Mouse (Mus musculus) embryonic facial prominence, embryonic 10.5 days (tissue): ENCODE measurements at regions not wholly inside any gene's neighbourhood (a gene's known extent, or its start where the extent isn't known, plus 50 kb on each side); places are given as distances from the start of the nearest gene placed in this dataset.

Source experiments
- DNase-seq: peaks from one replicate; pipeline ENCODE4 v3.0.0-alpha.2; 2017; ENCODE audit warnings: low spot score
- H3K27ac ChIP-seq: fragments of 300-500 bp; sonication (generic); replicated peaks from 2 replicates; pipeline ENCODE4 v1.5.1; 2016; ENCODE audit warnings: mild to moderate bottlenecking
- H3K27me3 ChIP-seq: fragments of 300-500 bp; sonication (generic); replicated peaks from 2 replicates; pipeline ENCODE4 v1.6.1; 2016; ENCODE audit warnings: low read depth, mild to moderate bottlenecking; ENCODE audit not compliant: poor library complexity, severe bottlenecking
- H3K36me3 ChIP-seq: fragments of 300-500 bp; sonication (generic); replicated peaks from 2 replicates; pipeline ENCODE4 v1.6.1; 2016; ENCODE audit warnings: mild to moderate bottlenecking, moderate library complexity
- H3K4me1 ChIP-seq: fragments of 300-500 bp; sonication (generic); 2 replicates; pipeline ENCODE4 v1.6.1; 2016
- H3K4me3 ChIP-seq: fragments of 300-500 bp; sonication (generic); 2 replicates; pipeline ENCODE4 v1.5.1; 2016; ENCODE audit warnings: mild to moderate bottlenecking, moderate library complexity
- H3K9me3 ChIP-seq: fragments of 300-500 bp; sonication (generic); 2 replicates; pipeline ENCODE4 v1.6.1; 2016; ENCODE audit warnings: mild to moderate bottlenecking
- WGBS: fragments of 180-500 bp; shearing (Covaris S2); methylation state at CpG from one replicate; pipeline ENCODE4 v1.1.7; 2016; 5-methylcytosine and 5-hydroxymethylcytosine counted together

DNA sequence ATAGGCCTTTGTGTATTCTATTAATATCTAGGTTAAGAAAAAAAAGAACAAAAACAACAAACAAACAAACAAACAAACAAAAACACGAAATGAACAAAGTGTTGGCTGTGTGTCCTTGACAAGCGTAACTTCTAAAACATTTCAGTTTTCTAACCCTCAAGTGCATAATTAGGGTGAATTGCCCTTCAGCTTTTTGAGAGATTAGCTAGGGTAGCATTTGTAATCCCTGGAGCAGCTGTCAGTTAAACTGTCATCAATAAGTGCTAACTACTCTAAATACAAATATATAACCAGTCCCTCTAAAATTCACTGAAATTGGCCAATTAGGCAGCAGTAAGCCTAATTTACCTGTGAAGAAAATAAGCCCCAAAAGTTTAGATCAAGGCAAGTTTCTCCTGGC is 467.6 kb downstream of the Gabrg2 start:
- Histone ChIP-seq H3K4me1 (0 out of 2 replicates have a peak, but pooled peaks cover 3% of the 10 kb centered on the region), H3K9me3 (no peaks in the 10 kb centered on the region), H3K27me3 (no peaks in the 10 kb centered on the region), H3K27ac (no peak overlapping the region), H3K36me3 (no peaks in the 10 kb centered on the region), H3K4me3 (no peak overlapping the region)
- WGBS: 67% methylated on average over 2 of the region's 2 CpGs
- DNase-seq: no peak

- no peak overlapping the region for H3K27ac ChIP-seq
- H3K9me3 ChIP-seq: no peaks in the 10 kb centered on the region
- DNase-seq: no peak
- no peaks in the 10 kb centered on the region for H3K36me3 ChIP-seq
- 73% methylated on average over 7 of the region's 7 CpGs for WGBS
- H3K4me3 ChIP-seq: no peak overlapping the region
- no peaks in the 10 kb centered on the region for H3K27me3 ChIP-seq
- 0 out of 2 replicates have a peak, but pooled peaks cover 3% of the 10 kb centered on the region for H3K4me1 ChIP-seq
Observed at GRCm38 (mm10) chr11:41531971-41532896, 468.4 kb downstream of the Gabrg2 start.

- no peaks in the 10 kb centered on the region for H3K4me1 ChIP-seq
- no peaks in the 10 kb centered on the region for H3K36me3 ChIP-seq
- no peaks in the 10 kb centered on the region for H3K9me3 ChIP-seq
- WGBS: 94% methylated on average over 5 of the region's 5 CpGs
- no peak overlapping the region for H3K27ac ChIP-seq
- no peak overlapping the region for H3K4me3 ChIP-seq
- no peaks in the 10 kb centered on the region for H3K27me3 ChIP-seq
- no peak for DNase-seq
Observed at GRCm38 (mm10) chr11:41524979-41525378, 475.7 kb downstream of the Gabrg2 start.

DNA sequence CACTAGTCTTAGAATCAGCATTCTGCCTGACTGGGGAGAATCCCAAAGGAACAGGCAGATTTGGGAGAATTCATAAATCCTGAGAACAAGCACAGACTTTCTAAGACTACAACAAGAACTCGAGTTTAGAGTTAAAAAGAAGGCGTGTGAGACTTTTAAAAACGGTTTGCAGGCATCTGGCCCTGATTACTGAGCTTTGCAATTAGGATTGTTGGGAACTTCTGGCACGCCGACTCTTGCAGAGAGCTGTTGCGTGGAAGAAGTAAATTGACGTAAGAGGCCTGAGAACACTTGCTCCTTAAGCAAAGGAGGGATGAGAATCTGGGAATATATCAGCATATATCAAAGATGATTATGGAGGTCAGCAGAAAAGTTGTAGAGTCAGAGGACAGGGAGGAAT is 507.4 kb downstream of the Gabrg2 start:
- no peaks in the 10 kb centered on the region for H3K27me3 ChIP-seq
- no peak overlapping the region for H3K27ac ChIP-seq
- peak; percentile 17 for DNase-seq
- WGBS: 49% methylated on average over 7 of the region's 7 CpGs
- H3K4me3 ChIP-seq: no peak overlapping the region
- H3K9me3 ChIP-seq: no peaks in the 10 kb centered on the region
- H3K4me1 ChIP-seq: no peaks in the 10 kb centered on the region
- no peaks in the 10 kb centered on the region for H3K36me3 ChIP-seq

- H3K4me3 ChIP-seq: no peak overlapping the region
- H3K4me1 ChIP-seq: no peaks in the 10 kb centered on the region
- no peak overlapping the region for H3K27ac ChIP-seq
- no peaks in the 10 kb centered on the region for H3K36me3 ChIP-seq
- WGBS: 81% methylated on average over 5 of the region's 5 CpGs
- H3K9me3 ChIP-seq: no peaks in the 10 kb centered on the region
- H3K27me3 ChIP-seq: no peaks in the 10 kb centered on the region
- no peak for DNase-seq
Observed at GRCm38 (mm10) chr11:41491966-41492365, 508.7 kb downstream of the Gabrg2 start.

- no peak for DNase-seq
- Histone ChIP-seq H3K36me3 (no peaks in the 10 kb centered on the region), H3K4me3 (no peak overlapping the region), H3K27me3 (no peaks in the 10 kb centered on the region), H3K4me1 (no peaks in the 10 kb centered on the region), H3K9me3 (no peaks in the 10 kb centered on the region), H3K27ac (no peak overlapping the region)
- WGBS: 95% methylated on average over 3 of the region's 3 CpGs
Observed at GRCm38 (mm10) chr11:41491279-41491678, 509.4 kb downstream of the Gabrg2 start.

- no peak for DNase-seq
- Histone ChIP-seq H3K4me3 (no peak overlapping the region), H3K36me3 (no peaks in the 10 kb centered on the region), H3K27me3 (no peaks in the 10 kb centered on the region), H3K9me3 (no peaks in the 10 kb centered on the region), H3K4me1 (no peaks in the 10 kb centered on the region), H3K27ac (no peak overlapping the region)
- WGBS: 89% methylated on average over 1 of the region's 1 CpGs
Observed at GRCm38 (mm10) chr11:41483881-41484280, 516.8 kb downstream of the Gabrg2 start.

- H3K4me3 ChIP-seq: no peak overlapping the region
- no peak overlapping the region for H3K27ac ChIP-seq
- H3K4me1 ChIP-seq: no peaks in the 10 kb centered on the region
- 77% methylated on average over 1 of the region's 1 CpGs for WGBS
- no peaks in the 10 kb centered on the region for H3K27me3 ChIP-seq
- no peak for DNase-seq
- no peaks in the 10 kb centered on the region for H3K36me3 ChIP-seq
- no peaks in the 10 kb centered on the region for H3K9me3 ChIP-seq
Observed at GRCm38 (mm10) chr11:41470938-41471633, 529.6 kb downstream of the Gabrg2 start.

- WGBS: 79% methylated on average over 2 of the region's 2 CpGs
- Histone ChIP-seq H3K27ac (no peak overlapping the region), H3K36me3 (no peaks in the 10 kb centered on the region), H3K9me3 (no peaks in the 10 kb centered on the region), H3K4me1 (no peaks in the 10 kb centered on the region), H3K4me3 (no peak overlapping the region), H3K27me3 (no peaks in the 10 kb centered on the region)
- DNase-seq: no peak
Observed at GRCm38 (mm10) chr11:41467330-41467729, 533.3 kb downstream of the Gabrg2 start.

DNA sequence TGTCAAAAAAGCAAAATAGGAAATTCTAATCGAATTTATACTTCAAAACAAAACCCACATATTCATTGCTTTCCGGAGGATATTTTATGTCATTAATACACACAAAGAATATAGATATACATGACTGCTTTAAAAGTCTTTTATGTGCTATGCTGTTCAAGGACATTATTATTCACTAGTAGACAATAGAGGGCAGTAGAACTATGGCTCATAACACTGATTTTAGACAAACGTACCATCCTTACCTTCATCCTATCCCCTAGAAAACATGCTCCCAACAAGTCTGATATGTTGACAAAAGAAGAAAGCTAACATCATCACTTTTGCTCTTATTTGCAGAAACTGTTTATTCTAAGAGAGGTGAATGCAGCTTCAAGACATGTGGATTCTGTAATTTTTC is 566.8 kb downstream of the Gabrg2 start:
- no peak overlapping the region for H3K27ac ChIP-seq
- no peak for DNase-seq
- H3K4me1 ChIP-seq: no peaks in the 10 kb centered on the region
- H3K4me3 ChIP-seq: no peak overlapping the region
- no peaks in the 10 kb centered on the region for H3K36me3 ChIP-seq
- no peaks in the 10 kb centered on the region for H3K27me3 ChIP-seq
- H3K9me3 ChIP-seq: no peaks in the 10 kb centered on the region
- 81% methylated on average over 3 of the region's 3 CpGs for WGBS

GRCm38 (mm10) chr11:41425592-41425991 is 575.1 kb downstream of the Gabrg2 start:
- H3K27ac ChIP-seq: no peak overlapping the region
- 55% methylated on average over 4 of the region's 4 CpGs for WGBS

More at GRCm38 (mm10) chr11:41425592-41425991, 575.1 kb downstream of the Gabrg2 start:
- no peak for DNase-seq
- Histone ChIP-seq H3K27me3 (no peaks in the 10 kb centered on the region), H3K4me3 (no peak overlapping the region), H3K4me1 (no peaks in the 10 kb centered on the region), H3K9me3 (no peaks in the 10 kb centered on the region), H3K36me3 (no peaks in the 10 kb centered on the region)
